Mouse (Mus musculus): Measurements from ENCODE around the gene Masp2.

DNA sequence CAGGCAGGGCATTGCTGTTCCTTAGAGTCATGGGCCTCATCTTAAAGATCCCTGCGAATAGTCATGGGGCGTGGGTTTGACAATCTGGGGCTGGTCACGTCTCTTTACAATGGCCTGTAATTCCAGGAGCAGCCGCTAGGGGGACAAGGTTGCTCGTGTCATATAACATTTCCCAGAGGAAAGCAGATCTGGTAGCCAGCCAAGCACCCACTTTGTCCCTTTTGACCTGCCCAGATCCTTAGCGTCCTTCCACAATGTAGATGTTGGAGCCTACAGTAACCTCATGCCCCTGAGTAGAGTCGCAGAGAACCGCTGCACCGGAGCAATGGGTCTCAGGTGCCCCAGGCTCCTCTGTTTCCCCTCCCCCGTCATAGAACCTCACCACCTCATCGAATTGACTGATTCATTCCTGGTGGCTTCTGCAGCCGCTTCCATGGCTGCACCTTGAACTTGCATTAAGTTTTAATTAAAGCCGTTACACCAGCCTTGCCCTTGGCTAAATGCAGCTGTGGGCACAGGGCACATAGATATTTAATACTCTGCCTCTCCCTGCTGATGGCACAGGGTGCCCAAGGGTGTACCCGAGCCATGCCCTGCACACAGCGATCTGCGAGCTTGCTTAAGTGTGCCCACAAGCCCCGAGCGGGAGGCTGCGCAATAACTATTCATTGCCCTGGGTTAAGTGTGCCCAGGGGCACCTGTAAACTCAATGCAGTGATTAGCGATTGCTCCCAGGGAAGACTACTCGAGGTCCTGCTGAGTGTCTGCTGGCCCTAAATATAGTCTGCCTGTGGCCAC, 60.0 kb downstream of the Masp2 start:
- peak; percentile 74 to 98 for TF ChIP-seq CTCF (conservative IDR thresholded peaks at IDR 0.05 in 1 of 2, IDR thresholded peaks at IDR 0.05 in 1 of 2; ENCODE audit: low read depth in 2 of 2, low read length in 2 of 2)
- no peak for TF ChIP-seq HCFC1 (IDR thresholded peaks at IDR 0.05; ENCODE audit: low read depth, low read length)
